Mouse (Mus musculus): ENCODE results near the gene Smcr8.

DNA sequence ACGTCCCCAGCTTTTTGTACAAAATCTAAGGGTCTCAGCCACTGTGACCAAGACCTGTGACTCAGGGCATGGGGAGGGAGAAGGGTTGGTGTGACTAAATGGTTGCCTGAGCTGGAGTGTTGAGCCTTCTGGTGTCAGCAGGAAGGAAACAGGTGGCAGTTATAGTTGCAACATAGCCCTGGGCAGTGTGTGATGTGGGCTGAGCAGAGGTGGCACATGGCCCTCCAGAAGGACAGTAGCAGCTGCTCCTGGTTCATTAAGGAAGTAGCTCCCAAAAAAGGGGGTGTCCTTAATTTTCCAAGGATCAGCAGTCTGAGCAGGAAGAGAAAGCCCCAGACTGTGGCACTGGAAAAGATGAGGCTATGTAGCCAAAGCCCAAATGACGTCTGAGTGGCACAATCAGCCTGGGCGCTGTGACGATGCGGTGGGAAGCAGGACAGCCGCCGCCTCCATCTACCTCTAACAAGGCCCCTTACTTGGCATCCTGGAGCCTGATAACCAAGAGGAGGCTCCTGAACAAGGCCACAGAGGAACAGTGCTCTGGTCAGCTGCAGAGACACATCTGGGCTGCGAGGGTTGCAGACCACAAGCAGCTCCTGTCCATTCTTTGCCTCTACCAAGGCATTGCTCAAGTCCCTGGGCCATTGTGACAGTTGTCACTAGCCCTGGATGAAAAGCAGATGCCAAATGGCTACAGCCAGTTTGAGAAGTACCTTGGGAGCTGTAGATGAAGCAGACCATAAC is 7.0 kb downstream of the Smcr8 start:
- TF ChIP-seq POLR2A (IDR thresholded peaks at IDR 0.05; ENCODE audit: insufficient read length, low read depth) (no peak), TCF12 (IDR thresholded peaks at IDR 0.05; ENCODE audit: insufficient read depth, poor library complexity, severe bottlenecking) (peak; percentile 67), MYOG (IDR thresholded peaks at IDR 0.05; ENCODE audit: control insufficient read depth in 1 of 3, insufficient read depth in 1 of 3, insufficient read length in 2 of 3, low read depth in 2 of 3) (peak; percentile 34 to 88 (median 40)), USF1 (IDR thresholded peaks at IDR 0.05; ENCODE audit: low read depth) (no peak), E2F4 (IDR thresholded peaks at IDR 0.05; ENCODE audit: insufficient read depth) (no peak), REST (IDR thresholded peaks at IDR 0.05; ENCODE audit: insufficient read depth, insufficient read length) (no peak), MAX (IDR thresholded peaks at IDR 0.05; ENCODE audit: low read depth) (no peak)
